Mouse (Mus musculus): ENCODE results near the gene Trp53rka. TPM values are rescaled to one million over a fixed set of nuclear protein-coding genes. Genes with fewer than 3 reads are reported as not detected.
A peak's percentile ranks its signal among the peaks of the same experiment; 100 is the strongest.

Gene Trp53rka
- polyA plus RNA-seq, 1 experiment, result 10.8 TPM

GRCm38 (mm10) chr2:165510466-165510865 is 17.3 kb upstream of the Trp53rka start:
- TF ChIP-seq CTCF (IDR thresholded peaks at IDR 0.05; ENCODE audit: control insufficient read depth, insufficient read depth, low read length) (no peak), POLR2A (IDR thresholded peaks at IDR 0.05; ENCODE audit: borderline replicate concordance, control insufficient read depth, low read depth, low read length) (no peak)
- WGBS, result 81% methylated on average over 5 of the region's 5 CpGs
- no peak overlapping the region for H3K4me3 ChIP-seq (replicated peaks; ENCODE audit: control insufficient read depth, low read depth, low read length)
- H3K4me1 ChIP-seq (ENCODE audit: control insufficient read depth, insufficient read depth, low read length), result no peaks in the 10 kb centered on the region
- no peak overlapping the region for H3K27ac ChIP-seq (ENCODE audit: control insufficient read depth, insufficient read depth, low read depth, low read length, poor library complexity)

DNA sequence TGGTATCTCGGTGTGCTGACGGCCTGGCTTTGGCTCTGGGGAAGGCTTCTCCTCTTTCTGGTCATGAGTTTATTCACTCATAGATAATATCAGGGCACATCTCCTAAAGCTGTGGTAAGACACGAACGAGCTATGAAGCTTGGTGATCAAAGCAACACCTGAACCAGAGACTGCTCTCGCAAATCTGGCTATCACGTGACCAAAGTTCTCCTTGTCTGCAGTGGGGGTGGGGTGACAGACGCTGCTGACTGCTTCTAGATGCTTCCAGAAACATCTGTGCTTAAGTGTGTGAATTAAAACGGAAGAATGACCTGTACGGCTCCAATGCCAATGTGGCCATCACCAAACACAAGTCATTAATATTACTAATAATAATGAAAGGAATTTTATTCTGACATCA is 16.6 kb upstream of the Trp53rka start:
- no peaks in the 10 kb centered on the region for H3K4me1 ChIP-seq (ENCODE audit: control insufficient read depth, insufficient read depth, low read length)
- WGBS, result 76% methylated on average over 9 of the region's 9 CpGs
- no peak overlapping the region for H3K4me3 ChIP-seq (replicated peaks; ENCODE audit: control insufficient read depth, low read depth, low read length)
- TF ChIP-seq POLR2A (IDR thresholded peaks at IDR 0.05; ENCODE audit: borderline replicate concordance, control insufficient read depth, low read depth, low read length), result no peak
- no peak for TF ChIP-seq CTCF (IDR thresholded peaks at IDR 0.05; ENCODE audit: control insufficient read depth, insufficient read depth, low read length)
- no peak overlapping the region for H3K27ac ChIP-seq (ENCODE audit: control insufficient read depth, insufficient read depth, low read depth, low read length, poor library complexity)

- Histone ChIP-seq H3K4me3 (replicated peaks; ENCODE audit: control insufficient read depth, low read depth, low read length) (no peak within 1 kb of the TSS), H3K4me1 (ENCODE audit: control insufficient read depth, insufficient read depth, low read length) (no peaks in the 10 kb centered on the region), H3K27ac (ENCODE audit: control insufficient read depth, insufficient read depth, low read depth, low read length, poor library complexity) (no peak within 1 kb of the TSS)
- TF ChIP-seq POLR2A (IDR thresholded peaks at IDR 0.05; ENCODE audit: borderline replicate concordance, control insufficient read depth, low read depth, low read length) (no peak), CTCF (IDR thresholded peaks at IDR 0.05; ENCODE audit: control insufficient read depth, insufficient read depth, low read length) (no peak)
- 5% methylated on average over 31 of the region's 32 CpGs for WGBS
Observed at GRCm38 (mm10) chr2:165503259-165504203, 10.4 kb upstream of the Trp53rka start, which contains the start of gene Slc2a10. Slc2a10 (plus strand) TSS chr2:165503787.

GRCm38 (mm10) chr2:165498816-165499215 is 5.7 kb upstream of the Trp53rka start:
- H3K4me1 ChIP-seq (ENCODE audit: control insufficient read depth, insufficient read depth, low read length), result no peaks in the 10 kb centered on the region
- 65% methylated on average over 6 of the region's 6 CpGs for WGBS
- H3K4me3 ChIP-seq (replicated peaks; ENCODE audit: control insufficient read depth, low read depth, low read length), result no peak overlapping the region
- no peak overlapping the region for H3K27ac ChIP-seq (ENCODE audit: control insufficient read depth, insufficient read depth, low read depth, low read length, poor library complexity)
- TF ChIP-seq CTCF (IDR thresholded peaks at IDR 0.05; ENCODE audit: control insufficient read depth, insufficient read depth, low read length), result no peak
- no peak for TF ChIP-seq POLR2A (IDR thresholded peaks at IDR 0.05; ENCODE audit: borderline replicate concordance, control insufficient read depth, low read depth, low read length)

DNA sequence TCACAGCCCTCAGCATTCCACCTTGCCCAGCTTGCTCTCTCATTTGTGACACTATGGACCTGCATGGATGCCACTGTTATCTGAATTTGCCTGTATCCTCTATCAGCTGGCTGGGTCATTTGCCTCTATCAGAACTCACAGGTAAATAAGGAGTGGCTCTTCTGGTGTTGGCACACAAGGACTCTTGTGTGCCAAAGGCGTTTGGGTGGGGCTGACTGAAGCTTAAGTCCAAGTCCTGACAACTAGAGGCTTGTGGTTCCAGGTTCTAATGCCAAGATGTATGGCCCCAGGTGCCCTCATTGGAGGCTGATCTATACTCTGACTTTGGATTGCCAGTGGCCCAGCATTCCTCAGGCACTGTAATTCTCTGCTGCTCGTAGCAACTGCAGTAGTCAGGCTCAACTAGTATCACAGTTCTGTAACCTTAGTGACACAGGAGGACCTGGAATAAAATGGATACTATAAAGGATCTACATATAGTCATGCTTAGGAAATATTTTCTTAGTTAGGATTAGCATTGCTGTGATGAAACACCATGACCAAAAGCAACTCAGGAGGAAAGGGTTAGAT is 4.7 kb upstream of the Trp53rka start:
- no peak overlapping the region for H3K27ac ChIP-seq (ENCODE audit: control insufficient read depth, insufficient read depth, low read depth, low read length, poor library complexity)
- WGBS, result 63% methylated on average over 2 of the region's 2 CpGs
- TF ChIP-seq POLR2A (IDR thresholded peaks at IDR 0.05; ENCODE audit: borderline replicate concordance, control insufficient read depth, low read depth, low read length), result no peak
- no peak for TF ChIP-seq CTCF (IDR thresholded peaks at IDR 0.05; ENCODE audit: control insufficient read depth, insufficient read depth, low read length)
- no peaks in the 10 kb centered on the region; the same call in 1 of the 2 replicates for H3K4me1 ChIP-seq (ENCODE audit: control insufficient read depth, insufficient read depth, low read length)
- no peak overlapping the region for H3K4me3 ChIP-seq (replicated peaks; ENCODE audit: control insufficient read depth, low read depth, low read length)

DNA sequence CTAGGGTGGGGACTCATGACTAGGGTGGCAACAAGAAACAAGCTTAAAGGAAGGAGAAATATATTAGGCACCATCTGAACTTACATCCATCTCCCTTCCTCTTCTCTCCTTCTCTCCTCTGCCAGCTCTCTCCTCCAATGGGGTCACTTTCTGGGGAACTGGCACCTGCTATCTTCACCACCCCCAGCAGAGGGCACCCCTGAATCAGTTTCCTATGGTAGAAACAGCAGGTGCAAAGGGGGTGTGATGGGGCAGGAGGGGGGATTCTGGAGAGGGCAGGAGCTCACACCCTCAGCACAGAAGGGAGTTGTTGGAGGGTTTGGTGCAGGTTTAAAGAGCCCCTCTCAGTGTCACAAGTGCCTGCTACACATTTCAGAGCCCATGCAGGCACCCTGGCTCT is 3.1 kb upstream of the Trp53rka start:
- Histone ChIP-seq H3K27ac (ENCODE audit: control insufficient read depth, insufficient read depth, low read depth, low read length, poor library complexity) (no peak overlapping the region), H3K4me1 (ENCODE audit: control insufficient read depth, insufficient read depth, low read length) (no peaks in the 10 kb centered on the region; the same call in 1 of the 2 replicates), H3K4me3 (replicated peaks; ENCODE audit: control insufficient read depth, low read depth, low read length) (no peak overlapping the region)
- no peak for TF ChIP-seq POLR2A (IDR thresholded peaks at IDR 0.05; ENCODE audit: borderline replicate concordance, control insufficient read depth, low read depth, low read length)
- TF ChIP-seq CTCF (IDR thresholded peaks at IDR 0.05; ENCODE audit: control insufficient read depth, insufficient read depth, low read length), result peak; percentile 44; the same call in 1 of the 2 replicates

- Histone ChIP-seq H3K4me3 (replicated peaks; ENCODE audit: control insufficient read depth, low read depth, low read length) (no peak overlapping the region), H3K27ac (ENCODE audit: control insufficient read depth, insufficient read depth, low read depth, low read length, poor library complexity) (no peak overlapping the region), H3K4me1 (ENCODE audit: control insufficient read depth, insufficient read depth, low read length) (no peaks in the 10 kb centered on the region; the same call in 1 of the 2 replicates)
- TF ChIP-seq CTCF (IDR thresholded peaks at IDR 0.05; ENCODE audit: control insufficient read depth, insufficient read depth, low read length) (no peak), POLR2A (IDR thresholded peaks at IDR 0.05; ENCODE audit: borderline replicate concordance, control insufficient read depth, low read depth, low read length) (no peak)
- WGBS, result 43% methylated on average over 2 of the region's 2 CpGs
Observed at GRCm38 (mm10) chr2:165494495-165494894, 1.4 kb upstream of the Trp53rka start.

GRCm38 (mm10) chr2:165493587-165494210 is 575 bp upstream of the Trp53rka start:
- TF ChIP-seq CTCF (IDR thresholded peaks at IDR 0.05; ENCODE audit: control insufficient read depth, insufficient read depth, low read length), result no peak
- no peak for TF ChIP-seq POLR2A (IDR thresholded peaks at IDR 0.05; ENCODE audit: borderline replicate concordance, control insufficient read depth, low read depth, low read length)
- peak overlapping the region; percentile 67 for H3K4me3 ChIP-seq (replicated peaks; ENCODE audit: control insufficient read depth, low read depth, low read length)
- 37% methylated on average over 17 of the region's 17 CpGs for WGBS
- no peaks in the 10 kb centered on the region; the same call in 1 of the 2 replicates for H3K4me1 ChIP-seq (ENCODE audit: control insufficient read depth, insufficient read depth, low read length)
- H3K27ac ChIP-seq (ENCODE audit: control insufficient read depth, insufficient read depth, low read depth, low read length, poor library complexity), result no peak overlapping the region
